Mouse (Mus musculus) right cerebral cortex, postnatal 36 days (tissue): ENCODE data around the gene 1700012P22Rik.

ENCODE experiments used
- DNase-seq, 2 experiments: peaks; one replicate each; pipeline ENCODE4 v3.0.0; 2022; ENCODE audit warnings: low spot score in 2 of 2, mixed read lengths in 1 of 2

The 1700012P22Rik gene

GRCm38 (mm10) chr4:144438672-144439071 lies at the start of gene 1700012P22Rik:
1700012P22Rik (minus strand) TSS chr4:144438772.
- DNase-seq = no peak

- DNase-seq = no peak
Observed at GRCm38 (mm10) chr4:144468091-144468490, 29.5 kb upstream of the 1700012P22Rik start.

- no peak for DNase-seq
Observed at GRCm38 (mm10) chr4:144465206-144465605, 26.6 kb upstream of the 1700012P22Rik start.

GRCm38 (mm10) chr4:144463656-144464055 lies 25.1 kb upstream of the 1700012P22Rik start, which contains the start of gene Aadacl3:
Aadacl3 (minus strand) TSS chr4:144463756.
- DNase-seq = no peak

- no peak for DNase-seq
Observed at GRCm38 (mm10) chr4:144453217-144453616, 14.6 kb upstream of the 1700012P22Rik start, which contains the start of gene Gm9944. Gm9944 (minus strand) TSS chr4:144453317.

- DNase-seq = no peak
Observed at GRCm38 (mm10) chr4:144448546-144448945, 10.0 kb upstream of the 1700012P22Rik start.

GRCm38 (mm10) chr4:144441582-144441981 lies 3.0 kb upstream of the 1700012P22Rik start:
- no peak for DNase-seq

- no peak for DNase-seq
Observed at GRCm38 (mm10) chr4:144441095-144441494, 2.5 kb upstream of the 1700012P22Rik start.

- no peak for DNase-seq
Observed at GRCm38 (mm10) chr4:144433216-144433615, 5.4 kb downstream of the 1700012P22Rik start.

GRCm38 (mm10) chr4:144430723-144431122 lies 7.8 kb downstream of the 1700012P22Rik start:
- DNase-seq = no peak

- no peak for DNase-seq
Observed at GRCm38 (mm10) chr4:144428868-144429267, 9.7 kb downstream of the 1700012P22Rik start.

- DNase-seq = no peak
Observed at GRCm38 (mm10) chr4:144424590-144424989, 14.0 kb downstream of the 1700012P22Rik start.

- DNase-seq = no peak
Observed at GRCm38 (mm10) chr4:144420644-144421043, 17.9 kb downstream of the 1700012P22Rik start.

GRCm38 (mm10) chr4:144408290-144408689 lies 30.3 kb downstream of the 1700012P22Rik start, which contains the start of gene Pramef12:
Pramef12 (minus strand) TSS chr4:144408464.
- no peak for DNase-seq

- no peak for DNase-seq
Observed at GRCm38 (mm10) chr4:144406261-144406660, 32.3 kb downstream of the 1700012P22Rik start.

GRCm38 (mm10) chr4:144404456-144405086 lies 34.0 kb downstream of the 1700012P22Rik start:
- no peak for DNase-seq

GRCm38 (mm10) chr4:144402712-144403111 lies 35.9 kb downstream of the 1700012P22Rik start:
- DNase-seq = no peak

- no peak for DNase-seq
Observed at GRCm38 (mm10) chr4:144396316-144396715, 42.3 kb downstream of the 1700012P22Rik start.

GRCm38 (mm10) chr4:144377911-144378310 lies 60.7 kb downstream of the 1700012P22Rik start, which contains the start of gene Pramef20:
Pramef20 (minus strand) TSS chr4:144377933.
- no peak for DNase-seq
